ENCODE assay signal across 14 mouse cellular contexts in the genomic region with DNA sequence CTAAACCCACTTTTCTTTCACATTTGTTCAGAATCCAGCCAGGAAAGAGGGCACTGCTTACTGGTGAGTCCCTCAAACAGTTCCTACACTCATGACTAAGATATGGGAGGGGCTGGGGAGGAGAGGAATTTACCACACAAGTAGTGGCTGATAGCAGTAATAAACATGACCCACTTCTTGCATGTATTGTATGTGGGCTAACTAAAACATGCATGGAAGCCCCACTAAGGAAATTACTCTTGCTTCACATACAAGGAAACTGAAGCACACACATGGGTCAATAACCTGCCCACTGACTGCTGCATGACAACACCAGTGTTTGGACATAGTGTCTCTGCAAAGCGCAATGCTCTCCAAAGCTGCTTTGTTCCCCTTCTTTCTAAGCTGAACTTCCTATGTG.
"Had no signal": no experiment of that assay in that cellular context is flagged by ENCODE, and none has a peak within 500 bp of the region (broad histone marks: within the 10 kb centered on the region; RNA-seq: fewer than 3 reads in every experiment).

No protein-coding gene starts in this region.

- ATAC-seq: intestine, embryonic 16.5 days; midbrain, embryonic 13.5 days had no signal

- H3K27ac ChIP-seq: kidney, embryonic 15.5 days; limb, embryonic 12.5 days; lung, embryonic 15.5 days; midbrain, embryonic 13.5 days; stomach, embryonic 15.5 days had no signal

- H3K4me2 ChIP-seq: kidney, embryonic 15.5 days; limb, embryonic 12.5 days; lung, embryonic 15.5 days; midbrain, embryonic 13.5 days; stomach, embryonic 15.5 days had no signal

- H3K36me3 ChIP-seq: limb, embryonic 12.5 days; midbrain, embryonic 13.5 days had no signal

- H3K27me3 ChIP-seq: kidney, embryonic 15.5 days; limb, embryonic 12.5 days; lung, embryonic 15.5 days; midbrain, embryonic 13.5 days; stomach, embryonic 15.5 days had no signal

- H3K4me1 ChIP-seq: limb, embryonic 12.5 days; lung, embryonic 15.5 days; midbrain, embryonic 13.5 days; stomach, embryonic 15.5 days had no signal

- H3K9me3 ChIP-seq: kidney, embryonic 15.5 days; limb, embryonic 12.5 days; lung, embryonic 15.5 days; midbrain, embryonic 13.5 days; stomach, embryonic 15.5 days had no signal

- DNase-seq: kidney, adult 2 months; kidney, postnatal 14 days; layer of hippocampus, adult 9-11 months; lung, postnatal 36 days; right cerebral cortex, postnatal 4 days; spleen, adult 18-20 months; thymus, adult 2 months; thymus, postnatal 25 days had no signal

- H3K4me3 ChIP-seq: kidney, embryonic 15.5 days; limb, embryonic 12.5 days; lung, embryonic 15.5 days; midbrain, embryonic 13.5 days; stomach, embryonic 15.5 days had no signal

- H3K9ac ChIP-seq: kidney, embryonic 15.5 days; limb, embryonic 12.5 days; lung, embryonic 15.5 days; midbrain, embryonic 13.5 days; stomach, embryonic 15.5 days had no signal
